Comparison of ENCODE assay signal across 8 mouse cellular contexts in the genomic region with DNA sequence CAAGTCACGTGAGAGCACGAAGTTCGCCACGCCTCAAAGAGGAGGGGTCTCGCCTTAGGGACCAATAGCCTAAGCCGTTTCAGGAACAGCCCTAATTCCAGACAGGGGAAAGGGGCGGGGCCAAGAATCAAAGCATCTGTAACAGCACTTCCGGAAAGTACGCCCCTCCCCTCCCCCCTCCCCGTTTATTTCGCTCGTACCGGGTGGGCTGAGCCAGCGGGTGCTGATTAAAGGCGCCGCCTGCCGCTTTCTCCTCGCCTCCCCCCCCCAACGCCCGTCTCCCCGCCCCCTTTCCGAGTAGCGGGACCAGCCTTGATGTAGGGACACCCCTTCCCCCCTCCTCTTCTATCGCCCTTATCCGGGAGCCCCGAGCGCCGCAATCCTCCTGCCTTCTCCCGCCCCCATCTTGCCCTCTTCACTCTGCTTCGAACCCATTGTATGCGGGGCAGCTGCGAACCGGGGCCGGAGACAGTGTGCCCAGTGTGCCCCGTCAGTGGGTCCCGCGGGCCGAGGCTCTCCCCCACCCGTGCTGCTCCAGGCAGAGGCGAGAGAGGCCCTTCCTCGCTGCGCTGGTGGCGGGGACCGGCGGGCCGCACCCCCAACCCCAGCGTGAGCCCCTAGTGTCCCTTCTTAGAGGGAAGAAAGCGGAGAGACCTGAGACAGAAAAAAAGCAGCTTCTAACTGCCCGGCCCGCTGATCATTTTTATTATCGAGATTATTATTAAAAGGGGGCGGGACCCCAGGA. TPM values are rescaled to one million over a fixed set of nuclear protein-coding genes. Genes with fewer than 3 reads are reported as not detected.
A peak's percentile ranks its signal among the peaks of the same experiment; 100 is the strongest.
DNase-seq lines count a peak whose midpoint lies in the region; ATAC-seq lines count a peak whose summit lies in the region.

No protein-coding gene starts in this region.

- peak overlapping the region; percentile 94 for H3K9ac ChIP-seq in hindbrain, embryonic 11.5 days (ENCODE audit: low read depth, low read length)

- H3K27ac ChIP-seq in hindbrain, embryonic 11.5 days (ENCODE audit: low read depth, low read length), result peak overlapping the region; percentile 100

- peak overlapping the region; percentile 87 for H3K4me3 ChIP-seq in hindbrain, embryonic 11.5 days (ENCODE audit: low read depth, low read length)

- peak; percentile 100 for DNase-seq in Muller cell, postnatal 12 days (ENCODE audit: inconsistent ontology term)
- peak; percentile 98 for DNase-seq in cerebellum, adult 9-11 months
- DNase-seq in frontal cortex, adult 2 months (ENCODE audit: extremely low spot score in 1 of 2, low spot score in 1 of 2), result peak; percentile 98 to 99
- peak; percentile 100 for DNase-seq in hindbrain, embryonic 11.5 days (ENCODE audit: low spot score)
- DNase-seq in layer of hippocampus, postnatal 10 days (ENCODE audit: low spot score in 2 of 2), result peak; percentile 92 to 94
- DNase-seq in lung, postnatal 10 days, result peak; percentile 100
- DNase-seq in ovary, postnatal 36 days (ENCODE audit: low spot score), result peak; percentile 91
- peak; percentile 96 for DNase-seq in thymus, postnatal 25 days

- peak; percentile 86 for ATAC-seq in hindbrain, embryonic 11.5 days (ENCODE audit: low FRiP score)

- H3K4me2 ChIP-seq in hindbrain, embryonic 11.5 days (replicated peaks; ENCODE audit: low read depth, low read length), result peak overlapping the region; percentile 92

- H3K27me3 ChIP-seq in hindbrain, embryonic 11.5 days (ENCODE audit: control insufficient read depth, insufficient read depth, low read length), result no peaks in the 10 kb centered on the region

- H3K36me3 ChIP-seq in hindbrain, embryonic 11.5 days (ENCODE audit: control insufficient read depth, insufficient read depth, low read length), result no peaks in the 10 kb centered on the region

- no peaks in the 10 kb centered on the region for H3K9me3 ChIP-seq in hindbrain, embryonic 11.5 days (ENCODE audit: control insufficient read depth, low read length)

- H3K4me1 ChIP-seq in hindbrain, embryonic 11.5 days (replicated peaks; ENCODE audit: control insufficient read depth, insufficient read depth, low read length), result peaks cover 3% of the 10 kb centered on the region; the same call in 1 of the 2 replicates

- 0% methylated on average over 47 of the region's 52 CpGs for whole genome bisulfite sequencing in hindbrain, embryonic 11.5 days

RNA-seq across cellular contexts. Expression of a gene that starts 1.5 kb away (rescaled TPM):
- 58.6 and 60.6 TPM in 2 replicates for polyA plus RNA-seq in frontal cortex, adult 2 months (2012; rRNA removed)
- polyA plus RNA-seq in hindbrain, embryonic 11.5 days (2014; fragmentation: Nextera tagmentation; extraction: Ambion mirVana), result 28.4 and 30.6 TPM in 2 replicates
- 100 to 1,000 TPM; 108 to 111 TPM for total RNA-seq in layer of hippocampus, postnatal 10 days (2021)

Comparison
In these comparisons a context has a peak if more than half of its experiments do, and no peak if none do; other contexts are left out.
1. Peak in every context shown above with its lines: DNase-seq, ATAC-seq, H3K4me3 ChIP-seq and H3K27ac ChIP-seq.